Mouse (Mus musculus) forebrain, postnatal 0 days (tissue): Measurements from ENCODE around the gene Il9. TPM values are rescaled to one million over a fixed set of nuclear protein-coding genes. Genes with fewer than 3 reads are reported as not detected.

Experiments
- ATAC-seq: fragments of 200-750 bp; cut with Nextera tagmentation; 2 replicates; pipeline ENCODE4 v1.8.0; 2017; ENCODE audit warnings: mild to moderate bottlenecking, moderate library complexity
- DNase-seq: peaks from one replicate; pipeline ENCODE4 v3.0.0-alpha.2; 2015
- H3K27ac ChIP-seq: fragments of 300-500 bp; sonication (generic); 2 replicates; pipeline ENCODE4 v1.5.1; 2014; ENCODE audit warnings: low read depth, mild to moderate bottlenecking, antibody characterized with exemption, low read length, moderate library complexity, mixed read lengths
- H3K27me3 ChIP-seq: fragments of 300-500 bp; sonication (generic); 2 replicates; pipeline ENCODE4 v1.6.1; 2014; ENCODE audit warnings: mild to moderate bottlenecking, low read length, mixed read lengths; ENCODE audit not compliant: insufficient read depth
- H3K36me3 ChIP-seq: fragments of 300-500 bp; sonication (generic); 2 replicates; pipeline ENCODE4 v1.6.1; 2014; ENCODE audit warnings: mild to moderate bottlenecking, moderate library complexity; ENCODE audit not compliant: insufficient read depth
- H3K4me1 ChIP-seq: fragments of 300-500 bp; sonication (generic); 2 replicates; pipeline ENCODE4 v1.6.1; 2014; ENCODE audit warnings: antibody characterized with exemption; ENCODE audit not compliant: insufficient read depth
- H3K4me2 ChIP-seq: fragments of 300-500 bp; sonication (generic); 2 replicates; pipeline ENCODE4 v1.6.1; 2014; ENCODE audit warnings: low read depth, mild to moderate bottlenecking, moderate library complexity
- H3K4me3 ChIP-seq: fragments of 300-500 bp; sonication (generic); 2 replicates; pipeline ENCODE4 v1.5.1; 2014; ENCODE audit warnings: low read depth, low read length, mixed read lengths
- H3K9ac ChIP-seq: fragments of 300-500 bp; sonication (generic); 2 replicates; pipeline ENCODE4 v1.6.1; 2014; ENCODE audit warnings: mild to moderate bottlenecking
- H3K9me3 ChIP-seq: fragments of 300-500 bp; sonication (generic); 2 replicates; pipeline ENCODE4 v1.6.1; 2016; ENCODE audit warnings: low read length
- CTCF ChIP-seq: sonication (generic); IDR thresholded peaks from 2 replicates; pipeline ENCODE4 v1.5.1; 2016; ENCODE audit warnings: antibody characterized with exemption, control low read depth, low read depth
- WGBS: fragments of 180-500 bp; shearing (Covaris S2); extraction: QIAGEN DNeasy Blood & Tissue Kit; methylation state at CpG from one replicate; pipeline ENCODE4 v1.1.7; 2014; 5-methylcytosine and 5-hydroxymethylcytosine counted together
- polyA plus RNA-seq: library from polyadenylated mRNA; unstranded; fragments of >200 nt; fragmentation: Nextera tagmentation; extraction: Ambion mirVana; gene quantifications from 2 replicates; pipeline ENCODE4 v1.2.1, GENCODE M21; 2015
- total RNA-seq: library from RNA; depleted of rRNA; stranded (reverse); fragments of >200 nt; gene quantifications from 2 replicates; pipeline ENCODE4 v1.2.3, GENCODE M21; 2014; rRNA removed

Gene Il9
- total and polyA plus RNA-seq, 2 experiments from 2014 or later, result not detected

DNA sequence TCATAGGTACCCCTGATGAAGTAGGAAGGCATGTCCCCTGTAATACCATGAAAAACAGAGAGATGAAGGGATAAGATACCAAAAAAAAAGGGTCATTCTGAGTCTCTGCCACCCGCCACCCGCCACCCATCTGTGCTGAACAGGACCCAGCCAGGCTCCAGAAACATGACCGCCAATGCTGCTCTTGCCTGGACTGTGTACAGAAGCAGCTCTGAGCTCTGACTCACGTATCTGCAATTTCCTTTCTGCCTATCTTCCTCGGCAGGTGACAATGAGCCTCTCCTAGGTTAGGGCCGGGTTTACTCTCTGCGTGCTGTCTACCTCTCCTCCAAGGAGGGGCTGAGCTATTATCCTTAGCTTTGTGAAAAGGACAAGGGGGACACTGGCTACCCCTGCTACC is 38.6 kb downstream of the Il9 start:
- Histone ChIP-seq H3K4me3 (no peak overlapping the region), H3K27ac (no peak overlapping the region), H3K4me2 (no peak overlapping the region), H3K36me3 (no peaks in the 10 kb centered on the region), H3K27me3 (peaks cover 24% of the 10 kb centered on the region), H3K9me3 (no peaks in the 10 kb centered on the region), H3K9ac (no peak overlapping the region), H3K4me1 (no peaks in the 10 kb centered on the region)
- DNase-seq (no peak), ATAC-seq (no peak)
- 79% methylated on average over 7 of the region's 7 CpGs for WGBS
- no peak for TF ChIP-seq CTCF

DNA sequence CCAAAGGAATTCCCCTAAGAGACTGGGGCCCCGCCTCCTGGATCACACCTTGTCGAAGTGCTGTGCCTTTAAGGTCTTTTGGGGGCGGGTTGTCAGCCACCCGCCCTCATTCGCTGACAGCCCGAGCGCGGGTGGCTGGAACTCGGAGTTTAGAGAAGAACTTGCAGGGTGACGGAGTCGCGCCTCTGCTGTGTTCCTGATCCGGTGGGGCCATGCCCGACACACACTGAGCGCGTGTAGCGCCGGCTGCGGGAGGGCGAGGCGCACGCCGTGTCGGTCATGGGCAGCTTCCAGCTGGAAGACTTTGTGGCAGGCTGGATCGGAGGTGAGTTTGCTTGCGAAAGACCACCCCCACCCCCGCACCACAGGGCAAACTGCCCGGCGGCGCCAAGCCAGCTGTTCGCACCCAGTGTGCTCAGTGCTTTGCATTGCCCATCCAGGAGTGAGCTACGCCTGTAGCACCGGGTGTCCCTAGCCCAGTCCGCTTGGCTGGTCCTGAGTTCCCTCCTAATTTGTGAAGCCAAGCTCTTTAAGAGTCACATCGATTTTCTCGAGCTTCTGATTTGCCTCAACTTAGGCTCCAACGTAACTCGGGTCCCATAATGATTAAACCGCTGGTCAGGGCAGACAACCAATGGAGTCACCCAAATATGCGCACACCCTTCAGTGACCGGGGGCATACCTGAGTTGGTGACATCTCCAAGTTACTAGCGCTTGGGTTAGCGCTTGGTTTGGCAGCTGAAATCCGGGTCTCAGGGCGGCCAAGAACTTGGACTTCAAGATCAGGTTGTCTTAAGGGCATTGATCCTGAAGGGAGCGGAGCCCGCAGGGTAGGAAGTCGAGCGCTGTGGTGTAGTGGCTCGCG is 43.6 kb downstream of the Il9 start, which contains the start of gene Slc25a48:
TSS of gene Slc25a48 (plus strand) at position 145 of the 865 bp plus-strand sequence.
- Histone ChIP-seq H3K27me3 (peaks cover 40% of the 10 kb centered on the region), H3K4me3 (peak within 1 kb of the TSS; percentile 24), H3K9me3 (no peaks in the 10 kb centered on the region), H3K4me2 (peak within 1 kb of the TSS; percentile 45), H3K36me3 (no peaks in the 10 kb centered on the region), H3K4me1 (no peaks in the 10 kb centered on the region), H3K9ac (no peak within 1 kb of the TSS), H3K27ac (no peak within 1 kb of the TSS)
- ATAC-seq, result no peak
- 5% methylated on average over 51 of the region's 51 CpGs for WGBS
- no peak for DNase-seq
- no peak for TF ChIP-seq CTCF

DNA sequence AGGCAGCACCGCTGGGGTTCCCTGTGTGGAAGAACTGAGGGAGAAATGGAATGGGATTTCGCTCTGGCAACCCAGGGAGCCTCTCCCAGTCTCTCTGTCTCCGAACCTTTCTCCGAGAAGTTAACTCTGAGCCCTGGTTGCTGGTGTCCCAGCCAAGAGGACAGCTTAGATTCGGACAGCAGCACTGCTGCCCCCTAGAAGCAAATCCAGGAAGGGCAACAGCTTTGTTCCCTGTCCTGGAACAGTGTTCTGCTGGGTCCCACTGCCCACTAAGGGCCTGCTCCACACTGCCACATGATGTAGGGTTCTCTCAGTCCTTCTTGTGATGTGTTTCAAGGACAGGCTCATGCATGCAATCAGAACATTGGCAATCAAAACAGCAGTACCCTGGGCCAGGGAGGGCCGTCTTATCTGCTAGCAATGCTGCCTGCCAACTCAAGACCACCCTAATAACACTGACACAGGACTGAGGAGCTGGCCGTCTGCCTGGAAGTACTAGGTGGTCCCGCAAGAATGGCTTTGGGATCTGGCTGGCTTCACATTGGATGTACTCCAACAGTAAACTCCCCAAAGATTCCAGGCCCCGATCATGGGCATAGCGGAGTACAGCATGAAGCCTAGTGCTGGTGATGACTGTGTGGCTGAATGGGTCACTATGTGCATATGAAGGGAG is 46.3 kb downstream of the Il9 start:
- no peaks in the 10 kb centered on the region for H3K36me3 ChIP-seq
- H3K27me3 ChIP-seq, result peaks cover 39% of the 10 kb centered on the region
- WGBS, result 39% methylated on average over 10 of the region's 10 CpGs
- ATAC-seq (peak; percentile 58), DNase-seq (peak; percentile 46)
- H3K4me3 ChIP-seq, result no peak overlapping the region
- TF ChIP-seq CTCF, result peak; percentile 38
- H3K9me3 ChIP-seq, result no peaks in the 10 kb centered on the region
- H3K4me1 ChIP-seq, result no peaks in the 10 kb centered on the region
- H3K9ac ChIP-seq, result no peak overlapping the region
- no peak overlapping the region for H3K4me2 ChIP-seq
- no peak overlapping the region for H3K27ac ChIP-seq

- ATAC-seq (no peak), DNase-seq (no peak)
- no peak overlapping the region for H3K4me3 ChIP-seq
- H3K4me2 ChIP-seq, result no peak overlapping the region
- H3K27me3 ChIP-seq, result peaks cover 25% of the 10 kb centered on the region; the same call in 1 of the 2 replicates
- H3K36me3 ChIP-seq, result no peaks in the 10 kb centered on the region
- H3K27ac ChIP-seq, result no peak overlapping the region
- TF ChIP-seq CTCF, result no peak
- 80% methylated on average over 9 of the region's 9 CpGs for WGBS
- no peaks in the 10 kb centered on the region for H3K4me1 ChIP-seq
- no peak overlapping the region for H3K9ac ChIP-seq
- no peaks in the 10 kb centered on the region for H3K9me3 ChIP-seq
Observed at GRCm38 (mm10) chr13:56434311-56434751, 47.7 kb downstream of the Il9 start.

GRCm38 (mm10) chr13:56433466-56433865 is 48.6 kb downstream of the Il9 start:
- H3K4me3 ChIP-seq, result no peak overlapping the region
- DNase-seq (peak; percentile 86), ATAC-seq (peak; percentile 62; the same call in 1 of the 2 replicates)
- H3K4me2 ChIP-seq, result no peak overlapping the region
- H3K4me1 ChIP-seq, result no peaks in the 10 kb centered on the region
- H3K9me3 ChIP-seq, result no peaks in the 10 kb centered on the region
- no peaks in the 10 kb centered on the region for H3K36me3 ChIP-seq
- no peak overlapping the region for H3K9ac ChIP-seq
- H3K27ac ChIP-seq, result no peak overlapping the region
- peaks cover 17% of the 10 kb centered on the region; the same call in 1 of the 2 replicates for H3K27me3 ChIP-seq
- TF ChIP-seq CTCF, result peak; percentile 87
- WGBS, result 12% methylated on average over 10 of the region's 10 CpGs

GRCm38 (mm10) chr13:56432496-56432895 is 49.5 kb downstream of the Il9 start:
- Histone ChIP-seq H3K4me3 (no peak overlapping the region), H3K27me3 (peaks cover 8% of the 10 kb centered on the region; the same call in 1 of the 2 replicates), H3K36me3 (no peaks in the 10 kb centered on the region), H3K27ac (no peak overlapping the region), H3K9ac (no peak overlapping the region), H3K4me1 (no peaks in the 10 kb centered on the region), H3K9me3 (no peaks in the 10 kb centered on the region), H3K4me2 (no peak overlapping the region)
- ATAC-seq, result no peak
- TF ChIP-seq CTCF, result no peak
- WGBS, result 91% methylated on average over 9 of the region's 12 CpGs
- DNase-seq, result no peak

Other genes starting within 250 kb of the Il9 start
- 0.08 TPM in 1 of 2 replicates, not detected in the other for gene Neurog1, start 230.1 kb downstream of the Il9 start, total RNA-seq
- gene Neurog1, start 230.1 kb downstream of the Il9 start, polyA plus RNA-seq, result not detected in 2 replicates
- gene Cxcl14, start 185.7 kb downstream of the Il9 start, total RNA-seq, result 21.3 and 44.2 TPM in 2 replicates
- 37.2 and 37.6 TPM in 2 replicates for gene Cxcl14, start 185.7 kb downstream of the Il9 start, polyA plus RNA-seq
- not detected in 2 replicates for gene Gm3045, start 55.7 kb downstream of the Il9 start, total RNA-seq
- gene Gm3045, start 55.7 kb downstream of the Il9 start, polyA plus RNA-seq, result not detected in 2 replicates
- gene Slc25a48, start 43.9 kb downstream of the Il9 start, total RNA-seq, result not detected in 2 replicates
- 0.06 TPM in 1 of 2 replicates, not detected in the other for gene Slc25a48, start 43.9 kb downstream of the Il9 start, polyA plus RNA-seq
- gene Fbxl21, start 40.2 kb upstream of the Il9 start, total RNA-seq, result 5.4 and 7.1 TPM in 2 replicates
- gene Fbxl21, start 40.2 kb upstream of the Il9 start, polyA plus RNA-seq, result 3.4 and 4.3 TPM in 2 replicates
- not detected in 2 replicates for gene Lect2, start 66.3 kb upstream of the Il9 start, total RNA-seq
- gene Lect2, start 66.3 kb upstream of the Il9 start, polyA plus RNA-seq, result not detected in 2 replicates
- gene Tgfbi, start 127.3 kb upstream of the Il9 start, total RNA-seq, result 4.3 and 4.8 TPM in 2 replicates
- 4.9 and 5.3 TPM in 2 replicates for gene Tgfbi, start 127.3 kb upstream of the Il9 start, polyA plus RNA-seq
- 45.2 and 54.6 TPM in 2 replicates for gene Smad5, start 220.8 kb upstream of the Il9 start, total RNA-seq
- 15.7 and 17.1 TPM in 2 replicates for gene Smad5, start 220.8 kb upstream of the Il9 start, polyA plus RNA-seq